Mouse (Mus musculus): ENCODE measurements around the gene Fstl4. TPM values are rescaled to one million over a fixed set of nuclear protein-coding genes. Genes with fewer than 3 reads are reported as not detected.
A peak's percentile ranks its signal among the peaks of the same experiment; 100 is the strongest.

Gene Fstl4
- total and polyA plus RNA-seq, 3 experiments = 1.5 to 4.0 (median 3.0) TPM

- intact Hi-C loops (cut with DNase I) = loop anchor here (10.0 kb wide), 1 partner anchor 290 kb away; no protein-coding TSS in a partner anchor
- 30% methylated on average over 9 of the region's 9 CpGs for WGBS
- H3K4me3 ChIP-seq = no peak overlapping the region
- H3K36me3 ChIP-seq (ENCODE audit: control insufficient read depth, insufficient read depth, low read length) = no peaks in the 10 kb centered on the region
- TF ChIP-seq EP300 (IDR thresholded peaks at IDR 0.05; ENCODE audit: insufficient read depth, low read depth, low read length) (no peak), CTCF (IDR thresholded peaks at IDR 0.05) (no peak), POLR2A (IDR thresholded peaks at IDR 0.05; ENCODE audit: insufficient read depth, low read depth, low read length) (no peak)
- peak in 1 of 2 experiments; percentile 14 for DNase-seq
- H3K9ac ChIP-seq (ENCODE audit: low read depth, low read length) = no peak overlapping the region
- peak overlapping the region; percentile 65 for H3K27ac ChIP-seq
- H3K79me2 ChIP-seq (replicated peaks; ENCODE audit: control insufficient read depth, insufficient read depth, low read length) = no peaks in the 10 kb centered on the region
- H3K4me1 ChIP-seq (ENCODE audit: control insufficient read depth, insufficient read depth, low read length) = peaks cover 3% of the 10 kb centered on the region; the same call in 1 of the 2 replicates
- H3K27me3 ChIP-seq (ENCODE audit: control insufficient read depth, insufficient read depth, low read length) = no peaks in the 10 kb centered on the region
These were observed 19.6 kb upstream of the Fstl4 start for GRCm38 (mm10) chr11:52744593-52745450.

GRCm38 (mm10) chr11:52747206-52747605 lies 17.2 kb upstream of the Fstl4 start:
- Histone ChIP-seq H3K27ac (no peak overlapping the region), H3K79me2 (replicated peaks; ENCODE audit: control insufficient read depth, insufficient read depth, low read length) (no peaks in the 10 kb centered on the region), H3K9ac (ENCODE audit: low read depth, low read length) (no peak overlapping the region), H3K4me1 (ENCODE audit: control insufficient read depth, insufficient read depth, low read length) (peaks cover 3% of the 10 kb centered on the region; the same call in 1 of the 2 replicates), H3K27me3 (ENCODE audit: control insufficient read depth, insufficient read depth, low read length) (no peaks in the 10 kb centered on the region), H3K4me3 (no peak overlapping the region), H3K36me3 (ENCODE audit: control insufficient read depth, insufficient read depth, low read length) (no peaks in the 10 kb centered on the region)
- intact Hi-C loops (cut with DNase I) = loop anchor here (10.0 kb wide), 1 partner anchor 292 kb away; no protein-coding TSS in a partner anchor
- WGBS = 69% methylated on average over 7 of the region's 7 CpGs
- DNase-seq = no peak
- TF ChIP-seq POLR2A (IDR thresholded peaks at IDR 0.05; ENCODE audit: insufficient read depth, low read depth, low read length) = no peak
- TF ChIP-seq CTCF (IDR thresholded peaks at IDR 0.05) = no peak
- no peak for TF ChIP-seq EP300 (IDR thresholded peaks at IDR 0.05; ENCODE audit: insufficient read depth, low read depth, low read length)

GRCm38 (mm10) chr11:52747766-52748456 lies 16.5 kb upstream of the Fstl4 start:
- TF ChIP-seq EP300 (IDR thresholded peaks at IDR 0.05; ENCODE audit: insufficient read depth, low read depth, low read length) (no peak), CTCF (IDR thresholded peaks at IDR 0.05) (no peak), POLR2A (IDR thresholded peaks at IDR 0.05; ENCODE audit: insufficient read depth, low read depth, low read length) (no peak)
- no peak for DNase-seq
- no peaks in the 10 kb centered on the region for H3K27me3 ChIP-seq (ENCODE audit: control insufficient read depth, insufficient read depth, low read length)
- 57% methylated on average over 6 of the region's 6 CpGs for WGBS
- H3K27ac ChIP-seq = no peak overlapping the region
- H3K9ac ChIP-seq (ENCODE audit: low read depth, low read length) = no peak overlapping the region
- H3K4me1 ChIP-seq (ENCODE audit: control insufficient read depth, insufficient read depth, low read length) = peaks cover 3% of the 10 kb centered on the region; the same call in 1 of the 2 replicates
- no peaks in the 10 kb centered on the region for H3K79me2 ChIP-seq (replicated peaks; ENCODE audit: control insufficient read depth, insufficient read depth, low read length)
- no peaks in the 10 kb centered on the region for H3K36me3 ChIP-seq (ENCODE audit: control insufficient read depth, insufficient read depth, low read length)
- no peak overlapping the region for H3K4me3 ChIP-seq
- intact Hi-C loops (cut with DNase I) = loop anchor here (10.0 kb wide), 1 partner anchor 293 kb away; no protein-coding TSS in a partner anchor

GRCm38 (mm10) chr11:52749988-52750387 lies 14.4 kb upstream of the Fstl4 start:
- intact Hi-C loops (cut with DNase I) = loop anchor here (10.0 kb wide), 1 partner anchor 295 kb away; no protein-coding TSS in a partner anchor
- no peak for DNase-seq
- no peaks in the 10 kb centered on the region for H3K27me3 ChIP-seq (ENCODE audit: control insufficient read depth, insufficient read depth, low read length)
- no peaks in the 10 kb centered on the region for H3K79me2 ChIP-seq (replicated peaks; ENCODE audit: control insufficient read depth, insufficient read depth, low read length)
- no peaks in the 10 kb centered on the region for H3K4me1 ChIP-seq (ENCODE audit: control insufficient read depth, insufficient read depth, low read length)
- 58% methylated on average over 6 of the region's 6 CpGs for WGBS
- no peak overlapping the region for H3K4me3 ChIP-seq
- no peaks in the 10 kb centered on the region for H3K36me3 ChIP-seq (ENCODE audit: control insufficient read depth, insufficient read depth, low read length)
- no peak for TF ChIP-seq CTCF (IDR thresholded peaks at IDR 0.05)
- TF ChIP-seq EP300 (IDR thresholded peaks at IDR 0.05; ENCODE audit: insufficient read depth, low read depth, low read length) = no peak
- no peak for TF ChIP-seq POLR2A (IDR thresholded peaks at IDR 0.05; ENCODE audit: insufficient read depth, low read depth, low read length)
- H3K27ac ChIP-seq = no peak overlapping the region
- H3K9ac ChIP-seq (ENCODE audit: low read depth, low read length) = no peak overlapping the region

- Histone ChIP-seq H3K27me3 (ENCODE audit: control insufficient read depth, insufficient read depth, low read length) (no peaks in the 10 kb centered on the region), H3K36me3 (ENCODE audit: control insufficient read depth, insufficient read depth, low read length) (no peaks in the 10 kb centered on the region), H3K79me2 (replicated peaks; ENCODE audit: control insufficient read depth, insufficient read depth, low read length) (no peaks in the 10 kb centered on the region), H3K4me1 (ENCODE audit: control insufficient read depth, insufficient read depth, low read length) (no peaks in the 10 kb centered on the region), H3K4me3 (no peak overlapping the region), H3K9ac (ENCODE audit: low read depth, low read length) (no peak overlapping the region), H3K27ac (no peak overlapping the region)
- WGBS = 87% methylated on average over 12 of the region's 12 CpGs
- intact Hi-C loops (cut with DNase I) = no loop called here
- DNase-seq = no peak
- TF ChIP-seq EP300 (IDR thresholded peaks at IDR 0.05; ENCODE audit: insufficient read depth, low read depth, low read length) = no peak
- TF ChIP-seq POLR2A (IDR thresholded peaks at IDR 0.05; ENCODE audit: insufficient read depth, low read depth, low read length) = no peak
- no peak for TF ChIP-seq CTCF (IDR thresholded peaks at IDR 0.05)
These were observed 11.9 kb upstream of the Fstl4 start for GRCm38 (mm10) chr11:52752524-52752923.
